Mouse (Mus musculus) brain, embryonic 14.5 days (tissue): ENCODE results near the gene AA467197.

Source experiments
- CTCF ChIP-seq: fragments of 200-500 bp; IDR thresholded peaks from 2 replicates; pipeline ENCODE4 v1.5.1; 2012; ENCODE audit warnings: inconsistent platforms, mild to moderate bottlenecking, moderate library complexity, borderline replicate concordance; ENCODE audit not compliant: insufficient read depth, insufficient read length; ENCODE audit errors: extremely low read depth
- POLR2A ChIP-seq: fragments of 200-500 bp; IDR thresholded peaks from 2 replicates; pipeline ENCODE4 v1.6.1; 2012; ENCODE audit warnings: mild to moderate bottlenecking, inconsistent platforms, borderline replicate concordance; ENCODE audit not compliant: poor library complexity, insufficient read depth, insufficient read length, severe bottlenecking; ENCODE audit errors: extremely low read depth

- TF ChIP-seq POLR2A = no peak
- no peak for TF ChIP-seq CTCF
These were observed 36.1 kb downstream of the AA467197 start for GRCm38 (mm10) chr2:122672841-122673240.
